Mouse (Mus musculus) myocyte (in vitro differentiated cells): ENCODE measurements around the gene Adipor2.

Experiments used
- E2F4 ChIP-seq: IDR thresholded peaks from one replicate; pipeline ENCODE4 v1.6.1; 2011; ENCODE audit warnings: mild to moderate bottlenecking, control low read depth, moderate library complexity; ENCODE audit not compliant: insufficient read depth
- MAX ChIP-seq: IDR thresholded peaks from one replicate; pipeline ENCODE4 v1.6.1; 2011; ENCODE audit warnings: low read depth, mild to moderate bottlenecking, control low read depth
- MYOD1 ChIP-seq, 3 experiments: IDR thresholded peaks; one replicate each; pipeline ENCODE4 v1.6.1; 2011; ENCODE audit warnings: control low read depth in 2 of 3, low read depth in 2 of 3, mild to moderate bottlenecking in 2 of 3, moderate library complexity in 1 of 3; ENCODE audit not compliant: insufficient read length in 2 of 3, control insufficient read depth in 1 of 3
- MYOG ChIP-seq, 3 experiments: IDR thresholded peaks; one replicate each; pipeline ENCODE4 v1.6.1; 2011; ENCODE audit warnings: control low read depth in 2 of 3, low read depth in 2 of 3, mild to moderate bottlenecking in 2 of 3; ENCODE audit not compliant: insufficient read length in 2 of 3, control insufficient read depth in 1 of 3, insufficient read depth in 1 of 3
- POLR2A ChIP-seq: IDR thresholded peaks from one replicate; pipeline ENCODE4 v1.6.1; 2011; ENCODE audit warnings: low read depth, mild to moderate bottlenecking, control low read depth, moderate library complexity; ENCODE audit not compliant: insufficient read length
- POLR2AphosphoS2 ChIP-seq: IDR thresholded peaks from one replicate; pipeline ENCODE4 v1.6.1; 2011; ENCODE audit warnings: low read depth, control low read depth; ENCODE audit not compliant: insufficient read length
- TCF12 ChIP-seq: IDR thresholded peaks from one replicate; pipeline ENCODE4 v1.6.1; 2011; ENCODE audit warnings: mild to moderate bottlenecking, control low read depth; ENCODE audit not compliant: poor library complexity, insufficient read depth, severe bottlenecking
- USF1 ChIP-seq: IDR thresholded peaks from one replicate; pipeline ENCODE4 v1.6.1; 2011; ENCODE audit warnings: low read depth, mild to moderate bottlenecking, control low read depth, moderate library complexity

- TF ChIP-seq POLR2AphosphoS2, result no peak
- TF ChIP-seq POLR2A, result no peak
- no peak for TF ChIP-seq MYOG (IDR thresholded peaks at IDR 0.05; ENCODE audit: control insufficient read depth in 1 of 3, insufficient read depth in 1 of 3, insufficient read length in 2 of 3, low read depth in 2 of 3)
- no peak for TF ChIP-seq MAX
- TF ChIP-seq USF1, result no peak
- no peak for TF ChIP-seq E2F4
- TF ChIP-seq TCF12, result no peak
- no peak for TF ChIP-seq MYOD1 (IDR thresholded peaks at IDR 0.05; ENCODE audit: control insufficient read depth in 1 of 3, insufficient read length in 2 of 3, low read depth in 2 of 3)
Observed at GRCm38 (mm10) chr6:119378631-119379030, 38.9 kb downstream of the Adipor2 start.
